Mouse (Mus musculus): ENCODE measurements around the gene Pkp3. TPM values are rescaled to one million over a fixed set of nuclear protein-coding genes. Genes with fewer than 3 reads are reported as not detected.

Pkp3 gene
- 1 to 10 TPM; 3.6 to 5.5 TPM for total RNA-seq (2023)

GRCm38 (mm10) chr7:141077841-141078240 lies at the start of gene Pkp3:
TSS of gene Pkp3 (plus strand) at chr7:141078218.

GRCm38 (mm10) chr7:141028831-141029230 lies 49.2 kb upstream of the Pkp3 start, which contains the start of gene Gm17387:
TSS of gene Gm17387 (plus strand) at chr7:141029131.

DNA sequence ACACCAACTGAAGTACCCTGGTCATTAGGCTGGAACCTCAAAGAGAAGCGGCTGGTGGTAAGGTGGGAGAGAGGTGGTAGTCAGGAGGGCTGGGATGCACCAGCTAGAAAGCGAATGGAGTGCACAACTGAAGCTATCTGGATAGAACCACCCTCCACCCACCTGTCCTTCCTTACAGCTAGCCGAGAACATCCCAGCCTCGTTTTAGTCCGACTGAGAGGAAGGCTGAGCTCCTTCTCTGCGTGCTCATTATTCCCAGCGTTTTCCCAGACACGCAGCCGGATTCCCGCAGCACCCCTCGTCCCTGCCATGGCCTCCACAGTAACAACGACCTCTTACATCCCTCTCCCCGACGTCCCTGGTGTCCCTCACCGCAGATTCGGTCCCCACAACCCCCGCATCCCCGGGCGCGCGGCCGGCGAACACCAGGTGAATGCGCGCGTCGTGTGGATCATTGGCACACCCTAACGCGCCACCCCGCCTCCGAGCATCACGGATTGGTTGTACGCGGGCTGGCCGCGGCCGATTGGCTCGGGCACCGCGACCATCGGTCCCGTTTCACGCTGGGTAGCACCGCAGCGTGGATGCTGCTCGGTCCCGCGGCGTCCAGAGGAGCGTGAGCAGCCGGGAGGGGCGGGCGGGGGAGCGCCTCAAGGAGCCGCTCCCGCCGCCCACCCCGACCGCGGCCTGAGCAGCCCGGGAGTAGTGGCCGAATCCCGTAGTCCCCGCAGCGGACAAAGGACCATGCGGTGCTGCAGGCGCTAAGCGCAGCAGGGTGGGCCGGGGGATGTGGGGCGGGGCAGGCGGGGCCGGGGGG lies 17.4 kb upstream of the Pkp3 start, which contains the start of gene B4galnt4:
B4galnt4 (plus strand) TSS at position 679 of the 817 bp plus-strand sequence.

DNA sequence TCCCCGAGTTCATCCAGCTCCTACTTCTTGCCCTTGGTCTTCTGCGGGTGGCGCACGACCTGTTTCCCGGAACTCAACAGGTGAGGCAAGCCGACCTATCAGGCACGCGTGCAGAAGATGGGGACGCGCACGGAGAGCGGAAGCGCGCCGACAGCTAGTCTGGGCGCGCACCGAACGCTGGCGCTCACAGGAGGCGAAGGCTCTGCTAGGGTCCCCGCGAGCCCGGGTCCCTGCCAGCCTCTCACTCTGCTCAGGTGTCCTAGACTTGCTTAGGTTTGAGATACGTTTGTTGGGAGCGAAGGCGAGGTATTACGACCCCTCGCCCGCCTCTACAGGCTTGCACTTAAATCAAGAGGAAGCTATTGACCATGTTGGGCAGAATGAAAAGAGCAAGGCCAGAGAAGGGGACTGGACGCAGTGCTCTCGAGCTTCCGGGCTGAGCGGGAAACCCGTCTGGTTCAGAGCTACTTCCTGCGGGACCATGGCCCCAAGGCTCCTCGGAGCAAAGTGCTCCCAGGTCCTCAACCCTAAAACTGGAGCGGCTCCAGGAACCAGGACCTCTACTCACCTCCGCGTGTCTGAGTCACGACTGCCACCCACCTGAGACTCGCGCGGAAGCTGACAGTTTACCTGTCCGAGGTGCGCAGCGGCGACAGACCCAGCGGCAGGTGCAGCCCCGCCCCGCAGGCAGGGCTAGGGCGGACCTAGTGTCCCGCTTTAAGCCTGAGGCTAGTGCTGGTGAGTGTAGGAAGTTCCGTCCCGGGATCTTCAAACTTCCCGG lies 22.1 kb downstream of the Pkp3 start, which contains the start of gene Sigirr:
Sigirr (minus strand) TSS at position 662 of the 781 bp plus-strand sequence.

DNA sequence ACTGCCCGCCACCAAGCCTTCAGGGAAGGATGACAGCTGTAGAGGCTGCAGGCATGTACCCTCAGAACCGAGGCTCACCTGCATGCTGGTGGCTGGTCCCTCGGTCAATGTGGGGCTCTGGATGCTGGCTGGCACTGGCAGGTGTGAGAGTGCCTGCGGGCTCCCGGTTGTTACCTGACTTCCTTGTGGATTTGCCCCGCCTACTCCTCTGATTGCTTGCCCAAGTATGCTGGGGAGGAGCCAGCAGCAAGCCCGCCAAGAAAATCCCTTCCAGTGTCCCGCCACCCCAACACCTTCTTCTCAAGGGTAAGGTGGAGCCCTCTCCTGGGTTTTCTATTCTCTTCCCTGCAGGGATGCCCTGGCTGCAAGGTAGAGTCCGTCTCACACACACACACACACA lies 39.6 kb downstream of the Pkp3 start, which contains the start of gene Ano9:
Ano9 (minus strand) TSS at position 171 of the 400 bp plus-strand sequence.

GRCm38 (mm10) chr7:141122245-141122644 lies 44.2 kb downstream of the Pkp3 start, which contains the start of gene Ptdss2:
TSS of gene Ptdss2 (plus strand) at chr7:141122382.

Other genes starting within 250 kb of the Pkp3 start
- gene Urah, start 243.2 kb upstream of the Pkp3 start, total RNA-seq (2023) = not detected
- not detected for gene Scgb1c1, start 232.7 kb upstream of the Pkp3 start, total RNA-seq (2023)
- not detected for gene Odf3, start 230.4 kb upstream of the Pkp3 start, total RNA-seq (2023)
- not detected for gene Gm45785, start 221.9 kb upstream of the Pkp3 start, total RNA-seq (2023)
- gene Ric8a, start 221.3 kb upstream of the Pkp3 start, total RNA-seq (2023) = 100 to 1,000 TPM; 105 to 107 TPM
- 10 to 100 TPM; 21.7 to 23.7 TPM for gene Bet1l, start 220.6 kb upstream of the Pkp3 start, total RNA-seq (2023)
- gene Psmd13, start 196.2 kb upstream of the Pkp3 start, total RNA-seq (2023) = 100 to 1,000 TPM; 100 to 112 TPM
- gene Sirt3, start 195.9 kb upstream of the Pkp3 start, total RNA-seq (2023) = 10 to 100 TPM in 1 of 2 experiments, 1 to 10 TPM in 1; 9.6 to 13.1 TPM
- gene Cox8b, start 177.8 kb upstream of the Pkp3 start, total RNA-seq (2023) = not detected
- under 1 TPM; 0.09 to 0.16 TPM for gene Nlrp6, start 157.3 kb upstream of the Pkp3 start, total RNA-seq (2023)
- gene Pgghg, start 136.8 kb upstream of the Pkp3 start, total RNA-seq (2023) = 10 to 100 TPM; 21.4 to 25.2 TPM
- gene Ifitm5, start 127.9 kb upstream of the Pkp3 start, total RNA-seq (2023) = 1 to 10 TPM; 1.5 to 3.2 TPM
- gene Gm45717, start 122.3 kb upstream of the Pkp3 start, total RNA-seq (2023) = not detected
- gene Ifitm2, start 122.2 kb upstream of the Pkp3 start, total RNA-seq (2023) = 100 to 1,000 TPM; 431 to 529 TPM
- 100 to 1,000 TPM; 290 to 313 TPM for gene Ifitm1, start 111.0 kb upstream of the Pkp3 start, total RNA-seq (2023)
- 100 to 1,000 TPM; 439 to 533 TPM for gene Ifitm3, start 67.4 kb upstream of the Pkp3 start, total RNA-seq (2023)
- gene Ifitm6, start 60.3 kb upstream of the Pkp3 start, total RNA-seq (2023) = 100 to 1,000 TPM; 869 to 973 TPM
- not detected for gene Gm17387, start 49.1 kb upstream of the Pkp3 start, total RNA-seq (2023)
- gene B4galnt4, start 17.1 kb upstream of the Pkp3 start, total RNA-seq (2023) = 1 to 10 TPM in 1 of 2 experiments, under 1 TPM in 1; 0.67 to 1.2 TPM
- 1 to 10 TPM; 6.6 to 7.4 TPM for gene Sigirr, start 22.4 kb downstream of the Pkp3 start, total RNA-seq (2023)
- gene Ano9, start 39.6 kb downstream of the Pkp3 start, total RNA-seq (2023) = not detected
- 10 to 100 TPM in 1 of 2 experiments, 1 to 10 TPM in 1; 7.5 to 14.3 TPM for gene Ptdss2, start 44.2 kb downstream of the Pkp3 start, total RNA-seq (2023)
- gene Rnh1, start 94.6 kb downstream of the Pkp3 start, total RNA-seq (2023) = 100 to 1,000 TPM in 1 of 2 experiments, 10 to 100 TPM in 1; 85.6 to 106 TPM
- 10 to 100 TPM; 30.0 to 30.9 TPM for gene Hras, start 115.8 kb downstream of the Pkp3 start, total RNA-seq (2023)
- 1 to 10 TPM; 3.8 to 5.6 TPM for gene Lrrc56, start 115.9 kb downstream of the Pkp3 start, total RNA-seq (2023)
- under 1 TPM; 0.18 to 0.22 TPM for gene Lmntd2, start 135.9 kb downstream of the Pkp3 start, total RNA-seq (2023)
- gene Rassf7, start 137.6 kb downstream of the Pkp3 start, total RNA-seq (2023) = 1 to 10 TPM; 4.0 to 5.0 TPM
- gene Phrf1, start 150.6 kb downstream of the Pkp3 start, total RNA-seq (2023) = 10 to 100 TPM; 77.4 to 85.4 TPM
- 10 to 100 TPM; 27.7 to 35.2 TPM for gene Irf7, start 188.3 kb downstream of the Pkp3 start, total RNA-seq (2023)
- gene Cdhr5, start 198.6 kb downstream of the Pkp3 start, total RNA-seq (2023) = not detected
- gene Sct, start 200.9 kb downstream of the Pkp3 start, total RNA-seq (2023) = not detected
- not detected for gene Drd4, start 213.8 kb downstream of the Pkp3 start, total RNA-seq (2023)
- 10 to 100 TPM; 29.1 to 29.5 TPM for gene Deaf1, start 249.5 kb downstream of the Pkp3 start, total RNA-seq (2023)
- 10 to 100 TPM in 1 of 2 experiments, 1 to 10 TPM in 1; 9.5 to 10.8 TPM for gene Tmem80, start 249.5 kb downstream of the Pkp3 start, total RNA-seq (2023)